In the genomic region with DNA sequence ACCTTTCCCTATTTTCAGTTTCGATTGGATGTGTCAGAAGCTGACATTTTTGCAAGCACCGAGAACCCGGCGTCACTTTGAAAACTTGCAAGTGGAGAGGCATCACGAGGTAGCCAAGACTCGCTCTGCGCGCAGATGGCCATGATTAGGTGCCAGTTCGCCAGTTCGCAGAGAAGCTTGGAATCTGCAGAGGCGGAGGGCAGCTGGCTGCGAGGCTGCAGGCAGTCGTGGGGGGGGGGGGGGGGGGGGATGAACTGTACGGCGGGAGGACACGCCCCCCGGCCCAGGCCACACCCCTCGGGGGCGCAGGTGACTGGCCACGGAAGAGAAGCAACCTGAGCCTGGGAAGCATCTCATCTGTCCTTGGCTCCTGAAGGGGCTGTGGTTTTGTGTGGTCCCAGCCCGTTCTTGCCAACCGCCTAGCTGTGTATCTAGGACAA, we compare ENCODE assay signal across 8 mouse cellular contexts.
DNase-seq lines count a peak whose midpoint lies in the region; ATAC-seq and TF ChIP-seq lines count a peak whose summit lies in the region.

No protein-coding gene starts in this region.

- H3K4me1 ChIP-seq in lung, embryonic 16.5 days (replicated peaks; ENCODE audit: control insufficient read depth, insufficient read depth, low read length), result no peaks in the 10 kb centered on the region
- no peaks in the 10 kb centered on the region for H3K4me1 ChIP-seq in hindbrain, embryonic 14.5 days (replicated peaks; ENCODE audit: control insufficient read depth, insufficient read depth, low read length)
- no peaks in the 10 kb centered on the region for H3K4me1 ChIP-seq in liver, embryonic 14.5 days (replicated peaks; ENCODE audit: control insufficient read depth in 2 of 2, insufficient read depth in 2 of 2, low read length in 1 of 2)

- H3K27ac ChIP-seq in lung, embryonic 16.5 days (ENCODE audit: low read length), result no peak overlapping the region
- H3K27ac ChIP-seq in hindbrain, embryonic 14.5 days, result no peak overlapping the region
- H3K27ac ChIP-seq in liver, embryonic 14.5 days, result no peak overlapping the region

- no peak for TF ChIP-seq CTCF in liver, embryonic 14.5 days (IDR thresholded peaks at IDR 0.05; ENCODE audit: low read depth)

- no peak for TF ChIP-seq EP300 in liver, embryonic 14.5 days (IDR thresholded peaks at IDR 0.05; ENCODE audit: low read depth)

- ATAC-seq in lung, embryonic 16.5 days (ENCODE audit: low read depth), result no peak
- ATAC-seq in hindbrain, embryonic 14.5 days (ENCODE audit: low FRiP score), result no peak
- no peak for ATAC-seq in liver, embryonic 14.5 days (ENCODE audit: insufficient read depth)

- no peaks in the 10 kb centered on the region for H3K36me3 ChIP-seq in lung, embryonic 16.5 days (ENCODE audit: control insufficient read depth, insufficient read depth, low read length)
- H3K36me3 ChIP-seq in hindbrain, embryonic 14.5 days (replicated peaks; ENCODE audit: control insufficient read depth, insufficient read depth), result no peaks in the 10 kb centered on the region
- H3K36me3 ChIP-seq in liver, embryonic 14.5 days (replicated peaks; ENCODE audit: control insufficient read depth, insufficient read depth, low read depth), result no peaks in the 10 kb centered on the region

- 4% methylated on average over 17 of the region's 22 CpGs for WGBS in lung, embryonic 16.5 days
- WGBS in hindbrain, embryonic 14.5 days, result 7% methylated on average over 21 of the region's 22 CpGs
- WGBS in liver, embryonic 14.5 days (ENCODE audit: insufficient replicate concordance), result 7% methylated on average over 22 of the region's 22 CpGs

- no peak overlapping the region for H3K9ac ChIP-seq in lung, embryonic 16.5 days (ENCODE audit: low read length)
- no peak overlapping the region for H3K9ac ChIP-seq in hindbrain, embryonic 14.5 days
- no peak overlapping the region for H3K9ac ChIP-seq in liver, embryonic 14.5 days (replicated peaks)

- H3K4me2 ChIP-seq in lung, embryonic 16.5 days (ENCODE audit: low read depth, low read length), result peak overlapping the region; percentile 51
- peak overlapping the region; percentile 41 for H3K4me2 ChIP-seq in hindbrain, embryonic 14.5 days (replicated peaks)
- H3K4me2 ChIP-seq in liver, embryonic 14.5 days (ENCODE audit: low read depth), result 0 out of 2 replicates have a peak overlapping the region, but pooled peaks have one; percentile 28

- H3K27me3 ChIP-seq in lung, embryonic 16.5 days (ENCODE audit: control insufficient read depth, insufficient read depth, low read depth, low read length), result no peaks in the 10 kb centered on the region
- H3K27me3 ChIP-seq in hindbrain, embryonic 14.5 days (ENCODE audit: control insufficient read depth, insufficient read depth, low read length), result no peaks in the 10 kb centered on the region
- H3K27me3 ChIP-seq in liver, embryonic 14.5 days (ENCODE audit: control insufficient read depth, insufficient read depth, low read length), result no peaks in the 10 kb centered on the region

- peak; percentile 15 for DNase-seq in adrenal gland, postnatal 14 days
- DNase-seq in adrenal gland, adult 2 months, result no peak
- DNase-seq in lung, postnatal 25 days (ENCODE audit: low spot score), result no peak
- peak; percentile 33 for DNase-seq in hindbrain, embryonic 14.5 days (ENCODE audit: low spot score)
- DNase-seq in liver, embryonic 14.5 days (ENCODE audit: low read depth in 3 of 3, low spot score in 3 of 3), result no peak
- peak; percentile 21 for DNase-seq in right cerebral cortex, postnatal 25 days
- DNase-seq in adrenal gland, adult 8-10 months, result no peak

- peak overlapping the region; percentile 32 for H3K4me3 ChIP-seq in lung, embryonic 16.5 days (ENCODE audit: low read length)
- H3K4me3 ChIP-seq in hindbrain, embryonic 14.5 days (replicated peaks; ENCODE audit: low read length), result no peak overlapping the region
- no peak overlapping the region for H3K4me3 ChIP-seq in liver, embryonic 14.5 days (ENCODE audit: insufficient read depth in 1 of 2, low read depth in 2 of 2, low read length in 2 of 2)

- 0 out of 2 replicates have a peak, but pooled peaks cover 2% of the 10 kb centered on the region for H3K9me3 ChIP-seq in lung, embryonic 16.5 days (ENCODE audit: control insufficient read depth, low read length)
- no peaks in the 10 kb centered on the region for H3K9me3 ChIP-seq in hindbrain, embryonic 14.5 days (ENCODE audit: control insufficient read depth, low read length)
- no peaks in the 10 kb centered on the region for H3K9me3 ChIP-seq in liver, embryonic 14.5 days (ENCODE audit: control insufficient read depth, low read length)

Comparison
In these comparisons a context has a peak if more than half of its experiments do, and no peak if none do; other contexts are left out.
1. DNase-seq: peak in adrenal gland, postnatal 14 days (single experiment), hindbrain, embryonic 14.5 days (single experiment) and right cerebral cortex, postnatal 25 days (single experiment); none in adrenal gland, adult 2 months (single experiment), lung, postnatal 25 days (single experiment), liver, embryonic 14.5 days (0 of 3) and adrenal gland, adult 8-10 months (single experiment).
2. Peak in every context shown above with its lines, with median percentiles within 50 percentile points of each other: H3K4me2 ChIP-seq.